Mouse (Mus musculus): Measurements from ENCODE around the gene Ccdc169. TPM values are rescaled to one million over a fixed set of nuclear protein-coding genes. Genes with fewer than 3 reads are reported as not detected.

The Ccdc169 gene
- 0.05 TPM for polyA plus RNA-seq (2012; fragmentation: generic; extraction: Trizol)
- long read RNA-seq, experiment 1: 0 reads
- long read RNA-seq, experiment 2: 0 reads

DNA sequence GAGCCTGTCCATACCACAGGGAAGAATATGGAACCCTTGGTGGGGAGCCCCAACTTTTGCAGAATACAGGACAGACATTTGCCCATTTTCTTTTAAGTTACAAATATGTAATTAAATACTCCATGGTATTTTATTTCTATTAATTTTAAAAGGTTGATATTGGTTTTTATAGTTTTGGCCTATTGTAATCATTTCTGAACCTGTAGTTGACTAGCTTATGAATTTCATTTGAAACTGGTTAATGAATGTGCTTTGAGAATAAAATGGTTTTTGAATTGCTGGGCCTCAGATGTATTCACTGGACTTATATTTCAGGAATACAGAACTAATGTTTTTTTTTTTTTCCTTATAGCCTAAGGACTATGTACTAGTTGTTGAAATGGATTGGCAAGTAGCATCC, at the start of gene Ccdc169:
Gene Ccdc169, plus strand, starts transcription at position 301 of the 400 bp plus-strand sequence.
- H3ac ChIP-seq (ENCODE audit: control insufficient read depth, insufficient read length, low read depth): no peak within 1 kb of the TSS
- peaks cover 1% of the 10 kb centered on the region for H3K79me3 ChIP-seq (ENCODE audit: low read depth)
- H3K36me3 ChIP-seq (ENCODE audit: control insufficient read depth, insufficient read depth): peaks cover 56% of the 10 kb centered on the region
- no peak within 1 kb of the TSS for H3K4me3 ChIP-seq (ENCODE audit: insufficient read depth, poor library complexity, severe bottlenecking)
- H3K27me3 ChIP-seq (ENCODE audit: control insufficient read depth, insufficient read depth, insufficient read length): no peaks in the 10 kb centered on the region
- H3K79me2 ChIP-seq (ENCODE audit: control insufficient read depth, insufficient read depth): peaks cover 8% of the 10 kb centered on the region
- no peak for TF ChIP-seq MYOD1 (IDR thresholded peaks at IDR 0.05; ENCODE audit: control insufficient read depth, insufficient read length, low read depth)
- TF ChIP-seq FOSL1 (IDR thresholded peaks at IDR 0.05; ENCODE audit: insufficient read depth, low read length, poor library complexity, severe bottlenecking): no peak
- TF ChIP-seq MAX (IDR thresholded peaks at IDR 0.05): no peak
- no peak for TF ChIP-seq USF1 (IDR thresholded peaks at IDR 0.05; ENCODE audit: low read depth)
- TF ChIP-seq CTCF (IDR thresholded peaks at IDR 0.05; ENCODE audit: control insufficient read depth, insufficient read depth, insufficient read length): no peak
- TF ChIP-seq MYOG (IDR thresholded peaks at IDR 0.05; ENCODE audit: control insufficient read depth, extremely low read depth, insufficient read length): no peak
- TF ChIP-seq CEBPB (IDR thresholded peaks at IDR 0.05; ENCODE audit: low read depth): no peak

DNA sequence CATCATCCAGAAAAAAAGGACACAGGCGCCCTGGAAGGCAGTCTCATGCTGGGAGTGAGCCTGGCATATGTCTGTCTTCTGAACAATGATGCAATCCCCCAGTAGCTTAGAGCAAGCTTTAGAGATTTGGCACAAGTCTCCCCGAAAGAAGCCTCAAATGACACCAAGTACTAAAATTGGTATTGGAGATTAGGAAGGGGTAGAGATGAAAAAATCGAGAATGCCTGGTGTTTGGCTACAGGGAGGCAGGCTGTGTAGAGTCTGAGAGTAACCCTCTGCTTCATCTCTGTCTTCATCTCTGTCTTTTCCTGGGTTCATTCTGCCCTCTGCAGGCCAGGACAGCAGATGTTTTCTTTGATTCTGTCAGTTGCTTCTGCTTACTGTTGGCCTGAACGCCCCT, 49.8 kb upstream of the Ccdc169 start:
- Histone ChIP-seq H3ac (ENCODE audit: control insufficient read depth, insufficient read length, low read depth) (no peak overlapping the region), H3K27me3 (ENCODE audit: control insufficient read depth, insufficient read depth, insufficient read length) (no peaks in the 10 kb centered on the region), H3K36me3 (ENCODE audit: control insufficient read depth, insufficient read depth) (no peaks in the 10 kb centered on the region), H3K4me3 (ENCODE audit: insufficient read depth, poor library complexity, severe bottlenecking) (no peak overlapping the region), H3K79me3 (ENCODE audit: low read depth) (no peaks in the 10 kb centered on the region), H3K79me2 (ENCODE audit: control insufficient read depth, insufficient read depth) (no peaks in the 10 kb centered on the region)
- TF ChIP-seq CEBPB (IDR thresholded peaks at IDR 0.05; ENCODE audit: low read depth) (no peak), MAX (IDR thresholded peaks at IDR 0.05) (no peak), FOSL1 (IDR thresholded peaks at IDR 0.05; ENCODE audit: insufficient read depth, low read length, poor library complexity, severe bottlenecking) (no peak), CTCF (IDR thresholded peaks at IDR 0.05; ENCODE audit: control insufficient read depth, insufficient read depth, insufficient read length) (no peak), USF1 (IDR thresholded peaks at IDR 0.05; ENCODE audit: low read depth) (no peak), MYOD1 (IDR thresholded peaks at IDR 0.05; ENCODE audit: control insufficient read depth, insufficient read length, low read depth) (no peak), MYOG (IDR thresholded peaks at IDR 0.05; ENCODE audit: control insufficient read depth, extremely low read depth, insufficient read length) (no peak)

DNA sequence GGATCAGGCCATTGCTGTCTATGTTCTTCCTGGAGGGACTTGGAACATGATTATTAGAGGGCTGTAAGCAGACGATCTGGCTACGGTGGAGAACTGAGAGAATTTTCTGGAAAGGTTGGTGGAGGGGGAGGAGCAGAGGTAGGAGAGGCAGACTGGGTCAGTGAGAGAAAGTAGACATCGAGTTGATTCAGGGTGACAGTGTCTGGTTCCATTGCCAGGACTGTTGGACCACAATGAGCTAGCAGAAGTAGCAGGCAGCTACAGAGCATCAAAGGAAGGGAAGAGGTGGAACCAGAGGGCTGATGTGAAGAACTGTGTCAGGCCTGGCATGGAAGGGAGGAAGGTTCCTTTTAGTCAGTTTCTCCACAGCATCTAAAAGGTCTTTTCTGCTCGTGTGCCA, 48.8 kb upstream of the Ccdc169 start:
- Histone ChIP-seq H3ac (ENCODE audit: control insufficient read depth, insufficient read length, low read depth) (no peak overlapping the region), H3K4me3 (ENCODE audit: insufficient read depth, poor library complexity, severe bottlenecking) (no peak overlapping the region), H3K27me3 (ENCODE audit: control insufficient read depth, insufficient read depth, insufficient read length) (no peaks in the 10 kb centered on the region), H3K79me3 (ENCODE audit: low read depth) (no peaks in the 10 kb centered on the region), H3K79me2 (ENCODE audit: control insufficient read depth, insufficient read depth) (no peaks in the 10 kb centered on the region), H3K36me3 (ENCODE audit: control insufficient read depth, insufficient read depth) (no peaks in the 10 kb centered on the region)
- TF ChIP-seq FOSL1 (IDR thresholded peaks at IDR 0.05; ENCODE audit: insufficient read depth, low read length, poor library complexity, severe bottlenecking): no peak
- TF ChIP-seq MYOG (IDR thresholded peaks at IDR 0.05; ENCODE audit: control insufficient read depth, extremely low read depth, insufficient read length): no peak
- no peak for TF ChIP-seq CTCF (IDR thresholded peaks at IDR 0.05; ENCODE audit: control insufficient read depth, insufficient read depth, insufficient read length)
- no peak for TF ChIP-seq CEBPB (IDR thresholded peaks at IDR 0.05; ENCODE audit: low read depth)
- TF ChIP-seq MAX (IDR thresholded peaks at IDR 0.05): no peak
- TF ChIP-seq MYOD1 (IDR thresholded peaks at IDR 0.05; ENCODE audit: control insufficient read depth, insufficient read length, low read depth): no peak
- TF ChIP-seq USF1 (IDR thresholded peaks at IDR 0.05; ENCODE audit: low read depth): no peak

DNA sequence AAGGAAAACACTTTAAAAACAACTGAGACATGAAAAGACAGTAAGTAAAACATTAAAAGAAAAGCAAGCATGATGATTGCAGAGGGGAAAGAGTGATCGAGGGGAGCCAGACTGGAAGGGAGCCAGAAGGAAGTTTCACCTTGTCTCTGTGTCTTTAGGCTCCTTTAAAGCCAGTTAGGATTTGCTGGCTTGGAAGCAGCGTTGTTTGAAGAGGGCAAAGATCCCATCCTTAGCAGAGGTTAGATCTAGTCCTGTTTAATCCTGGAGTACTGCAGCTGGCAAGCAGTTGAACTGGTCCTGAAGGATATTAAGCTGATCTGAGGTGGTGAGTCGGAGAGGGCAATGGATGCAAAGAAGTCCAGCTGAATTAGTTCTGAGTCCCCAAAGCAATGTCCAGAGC, 48.3 kb upstream of the Ccdc169 start:
- Histone ChIP-seq H3K4me3 (ENCODE audit: insufficient read depth, poor library complexity, severe bottlenecking) (no peak overlapping the region), H3K27me3 (ENCODE audit: control insufficient read depth, insufficient read depth, insufficient read length) (no peaks in the 10 kb centered on the region), H3ac (ENCODE audit: control insufficient read depth, insufficient read length, low read depth) (no peak overlapping the region), H3K79me2 (ENCODE audit: control insufficient read depth, insufficient read depth) (no peaks in the 10 kb centered on the region), H3K36me3 (ENCODE audit: control insufficient read depth, insufficient read depth) (no peaks in the 10 kb centered on the region), H3K79me3 (ENCODE audit: low read depth) (no peaks in the 10 kb centered on the region)
- TF ChIP-seq CTCF (IDR thresholded peaks at IDR 0.05; ENCODE audit: control insufficient read depth, insufficient read depth, insufficient read length) (no peak), CEBPB (IDR thresholded peaks at IDR 0.05; ENCODE audit: low read depth) (no peak), MAX (IDR thresholded peaks at IDR 0.05) (no peak), MYOD1 (IDR thresholded peaks at IDR 0.05; ENCODE audit: control insufficient read depth, insufficient read length, low read depth) (no peak), USF1 (IDR thresholded peaks at IDR 0.05; ENCODE audit: low read depth) (no peak), MYOG (IDR thresholded peaks at IDR 0.05; ENCODE audit: control insufficient read depth, extremely low read depth, insufficient read length) (no peak), FOSL1 (IDR thresholded peaks at IDR 0.05; ENCODE audit: insufficient read depth, low read length, poor library complexity, severe bottlenecking) (no peak)

DNA sequence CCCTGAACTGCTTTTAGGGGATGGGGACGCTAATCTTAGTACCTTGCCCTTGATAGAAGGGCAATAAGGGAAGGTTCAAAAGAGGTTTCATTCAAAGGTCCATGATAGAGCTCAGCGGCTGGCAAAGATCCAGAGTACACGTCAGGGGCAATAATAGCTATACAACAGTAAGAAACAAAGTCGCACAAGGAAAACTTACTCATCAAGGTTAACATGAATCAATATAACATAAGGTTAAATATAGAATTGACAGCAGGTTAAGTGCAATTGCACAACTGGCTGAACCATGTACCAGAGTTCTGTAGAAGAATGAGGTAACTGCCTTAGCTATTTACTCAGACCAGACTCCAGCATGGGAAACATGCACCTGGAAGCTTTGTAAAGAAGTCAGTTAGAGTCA, 47.8 kb upstream of the Ccdc169 start:
- H3K79me2 ChIP-seq (ENCODE audit: control insufficient read depth, insufficient read depth): no peaks in the 10 kb centered on the region
- H3K27me3 ChIP-seq (ENCODE audit: control insufficient read depth, insufficient read depth, insufficient read length): no peaks in the 10 kb centered on the region
- no peaks in the 10 kb centered on the region for H3K36me3 ChIP-seq (ENCODE audit: control insufficient read depth, insufficient read depth)
- no peak for TF ChIP-seq MYOG (IDR thresholded peaks at IDR 0.05; ENCODE audit: control insufficient read depth, extremely low read depth, insufficient read length)
- TF ChIP-seq FOSL1 (IDR thresholded peaks at IDR 0.05; ENCODE audit: insufficient read depth, low read length, poor library complexity, severe bottlenecking): no peak
- H3K4me3 ChIP-seq (ENCODE audit: insufficient read depth, poor library complexity, severe bottlenecking): no peak overlapping the region
- H3ac ChIP-seq (ENCODE audit: control insufficient read depth, insufficient read length, low read depth): no peak overlapping the region
- no peaks in the 10 kb centered on the region for H3K79me3 ChIP-seq (ENCODE audit: low read depth)

DNA sequence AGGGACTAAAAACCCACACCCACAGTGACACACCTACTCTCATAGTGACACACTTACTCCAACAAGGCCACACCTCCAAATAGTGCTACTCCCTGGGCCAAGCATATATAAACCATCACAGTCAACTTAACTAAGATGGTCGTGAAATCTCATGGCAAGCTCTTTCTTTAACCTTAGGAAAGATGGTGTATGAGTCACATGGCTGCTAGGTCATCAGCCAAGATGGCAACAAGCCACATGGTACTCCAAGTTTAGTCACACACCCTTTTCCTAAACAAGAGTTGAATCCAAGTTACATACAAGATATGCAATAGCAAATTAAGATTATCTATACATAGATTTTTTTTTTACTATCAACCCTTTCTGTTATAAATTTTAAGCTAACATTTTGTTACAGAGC, 44.0 kb upstream of the Ccdc169 start:
- peak; percentile 84 for TF ChIP-seq USF1 (IDR thresholded peaks at IDR 0.05; ENCODE audit: low read depth)
- no peak for TF ChIP-seq CTCF (IDR thresholded peaks at IDR 0.05; ENCODE audit: control insufficient read depth, insufficient read depth, insufficient read length)
- no peak for TF ChIP-seq MYOD1 (IDR thresholded peaks at IDR 0.05; ENCODE audit: control insufficient read depth, insufficient read length, low read depth)
- no peak for TF ChIP-seq MYOG (IDR thresholded peaks at IDR 0.05; ENCODE audit: control insufficient read depth, extremely low read depth, insufficient read length)
- no peak for TF ChIP-seq FOSL1 (IDR thresholded peaks at IDR 0.05; ENCODE audit: insufficient read depth, low read length, poor library complexity, severe bottlenecking)
- TF ChIP-seq MAX (IDR thresholded peaks at IDR 0.05): peak; percentile 32
- no peak for TF ChIP-seq CEBPB (IDR thresholded peaks at IDR 0.05; ENCODE audit: low read depth)

More for the DNA sequence above, 44.0 kb upstream of the Ccdc169 start:
- no peaks in the 10 kb centered on the region for H3K79me3 ChIP-seq (ENCODE audit: low read depth)
- H3K4me3 ChIP-seq (ENCODE audit: insufficient read depth, poor library complexity, severe bottlenecking): no peak overlapping the region
- H3ac ChIP-seq (ENCODE audit: control insufficient read depth, insufficient read length, low read depth): no peak overlapping the region
- no peaks in the 10 kb centered on the region for H3K79me2 ChIP-seq (ENCODE audit: control insufficient read depth, insufficient read depth)
- no peaks in the 10 kb centered on the region for H3K27me3 ChIP-seq (ENCODE audit: control insufficient read depth, insufficient read depth, insufficient read length)
- H3K36me3 ChIP-seq (ENCODE audit: control insufficient read depth, insufficient read depth): no peaks in the 10 kb centered on the region

All from C2C12 (cell line).